Mouse (Mus musculus): ENCODE measurements around the gene Steap1.
A peak's percentile ranks its signal among the peaks of the same experiment; 100 is the strongest.

Steap1 gene

GRCm38 (mm10) chr5:5748866-5749682 is at the start of gene Steap1:
Gene Steap1, minus strand, starts transcription at chr5:5749326.
- DNase-seq: peak; percentile 75

GRCm38 (mm10) chr5:5787106-5787505 is 38.0 kb upstream of the Steap1 start:
- no peak for DNase-seq

GRCm38 (mm10) chr5:5756392-5757019 is 7.4 kb upstream of the Steap1 start:
- no peak for DNase-seq

- no peak for DNase-seq
Measured at GRCm38 (mm10) chr5:5755039-5755438, 5.9 kb upstream of the Steap1 start.

- DNase-seq: peak; percentile 29
Measured at GRCm38 (mm10) chr5:5749772-5750222, 671 bp upstream of the Steap1 start.

- DNase-seq: no peak
Measured at GRCm38 (mm10) chr5:5734445-5734844, 14.7 kb downstream of the Steap1 start.

GRCm38 (mm10) chr5:5732858-5733257 is 16.3 kb downstream of the Steap1 start:
- no peak for DNase-seq

GRCm38 (mm10) chr5:5732208-5732607 is 16.9 kb downstream of the Steap1 start:
- no peak for DNase-seq

- DNase-seq: peak; percentile 79
Measured at GRCm38 (mm10) chr5:5729904-5730303, 19.2 kb downstream of the Steap1 start.

- no peak for DNase-seq
Measured at GRCm38 (mm10) chr5:5722217-5722616, 26.9 kb downstream of the Steap1 start.

GRCm38 (mm10) chr5:5711032-5711431 is 38.1 kb downstream of the Steap1 start:
- no peak for DNase-seq

- no peak for DNase-seq
Measured at GRCm38 (mm10) chr5:5707341-5708278, 41.5 kb downstream of the Steap1 start.

GRCm38 (mm10) chr5:5705019-5705418 is 44.1 kb downstream of the Steap1 start:
- no peak for DNase-seq

- DNase-seq: no peak
Measured at GRCm38 (mm10) chr5:5700386-5700785, 48.7 kb downstream of the Steap1 start.

- DNase-seq: no peak
Measured at GRCm38 (mm10) chr5:5698830-5699229, 50.3 kb downstream of the Steap1 start.

- DNase-seq: no peak
Measured at GRCm38 (mm10) chr5:5695401-5695942, 53.7 kb downstream of the Steap1 start.

- DNase-seq: peak; percentile 82
Measured at GRCm38 (mm10) chr5:5693956-5694653, 55.0 kb downstream of the Steap1 start, which contains the start of gene Steap2. Gene Steap2, minus strand, starts transcription at chr5:5694578.

GRCm38 (mm10) chr5:5693541-5693955 is 55.6 kb downstream of the Steap1 start:
- DNase-seq: no peak

GRCm38 (mm10) chr5:5692167-5692738 is 56.9 kb downstream of the Steap1 start:
- DNase-seq: no peak

- no peak for DNase-seq
Measured at GRCm38 (mm10) chr5:5688945-5689540, 60.1 kb downstream of the Steap1 start.

GRCm38 (mm10) chr5:5688228-5688627 is 60.9 kb downstream of the Steap1 start:
- no peak for DNase-seq
